Mouse (Mus musculus) lung, postnatal 10 days (tissue): ENCODE results near the gene Ppp3ca.

ENCODE experiments used
- DNase-seq: peaks from one replicate; pipeline ENCODE4 v3.0.0; 2021

The Ppp3ca gene

DNA sequence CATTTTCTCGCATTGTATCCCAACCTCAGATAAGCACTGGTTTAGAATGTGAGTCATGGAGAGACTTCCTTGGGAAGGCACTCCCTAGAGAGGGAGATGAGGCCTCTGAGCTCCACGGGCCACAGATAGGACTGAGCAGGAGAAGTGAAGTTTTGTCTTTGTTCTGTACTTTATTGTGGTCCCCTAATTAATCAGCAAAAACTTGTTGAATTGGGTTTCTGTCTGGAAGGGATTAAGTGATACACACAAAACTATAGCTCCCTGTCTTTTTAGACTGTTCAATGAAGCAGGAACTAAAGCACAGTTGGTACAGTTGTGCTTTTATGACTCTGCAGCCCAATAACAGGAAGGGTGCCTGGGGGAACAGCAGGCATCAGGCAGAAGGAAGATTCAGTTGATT, 95.6 kb downstream of the Ppp3ca start:
- DNase-seq: no peak

DNA sequence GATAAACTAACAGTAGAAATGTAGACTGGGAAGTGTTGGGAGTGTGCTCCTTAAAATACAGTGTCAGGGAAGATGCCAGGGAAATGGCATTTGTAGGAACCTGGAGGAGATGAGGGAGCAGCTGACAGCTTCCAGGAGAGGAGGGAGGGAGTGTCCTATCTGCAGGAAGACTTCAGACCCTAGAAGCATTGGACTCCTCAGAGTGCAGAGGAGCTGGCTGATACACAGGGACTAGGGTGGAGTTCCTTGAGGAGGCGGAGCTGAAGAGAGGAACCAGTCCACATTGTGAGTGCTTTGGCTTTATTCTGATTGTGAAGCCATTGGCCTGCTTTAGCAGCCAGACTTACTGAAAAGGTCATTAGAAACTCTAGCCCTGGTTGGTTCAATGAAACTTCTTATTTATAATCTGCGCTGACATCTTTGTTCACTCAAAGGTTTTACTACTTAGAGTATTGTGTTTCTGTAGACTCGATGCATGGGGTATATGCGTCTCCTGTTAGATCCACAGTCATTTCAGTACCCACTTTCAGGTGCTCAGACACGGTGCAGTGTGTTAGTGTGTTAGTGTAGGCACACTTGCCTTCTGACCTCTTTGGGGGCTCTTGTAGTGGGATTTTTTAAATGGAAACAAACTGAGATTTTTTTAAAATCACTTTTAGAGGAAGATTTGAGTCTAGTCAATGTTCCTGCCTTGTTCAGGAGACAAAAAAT, 99.0 kb downstream of the Ppp3ca start:
- DNase-seq: peak; percentile 11

DNA sequence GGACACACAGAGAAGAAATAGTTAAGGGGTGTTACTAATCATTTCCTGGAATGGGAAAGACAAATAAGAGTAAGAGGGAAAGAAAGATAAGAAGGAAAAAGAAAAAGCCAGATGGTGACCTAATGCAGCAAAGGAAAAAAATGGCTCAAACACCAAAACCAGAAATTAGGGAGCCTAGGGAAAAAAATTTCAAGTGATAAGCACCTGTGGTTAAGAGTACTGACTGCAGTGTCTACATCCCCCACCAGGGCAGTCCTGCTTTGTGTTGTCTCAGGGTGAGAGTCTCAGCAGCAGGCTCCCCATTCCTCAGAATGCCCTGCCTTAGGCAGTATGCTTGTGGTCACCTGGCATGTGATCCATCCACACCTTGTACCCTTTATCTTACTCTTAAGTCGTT, 99.6 kb downstream of the Ppp3ca start:
- DNase-seq: no peak

DNA sequence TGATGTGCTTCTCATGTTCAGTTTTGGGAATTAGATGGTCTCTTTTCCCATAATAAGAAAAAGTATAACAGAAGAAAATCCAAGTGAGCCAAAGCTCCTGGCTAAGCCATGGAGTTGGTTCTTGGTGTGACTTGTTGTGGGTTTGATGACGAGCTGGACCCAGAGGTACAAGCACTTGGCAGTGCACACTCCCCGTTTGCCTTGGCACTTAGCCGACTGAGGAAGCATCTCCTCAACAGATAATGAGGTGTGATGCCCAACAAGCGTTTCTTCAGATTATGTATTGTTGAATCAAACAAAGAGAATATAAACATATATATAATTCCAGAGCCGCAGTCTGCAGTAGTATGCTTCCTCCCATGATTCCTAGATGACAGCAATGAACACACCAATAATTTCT, 101.8 kb downstream of the Ppp3ca start:
- DNase-seq: peak; percentile 40

DNA sequence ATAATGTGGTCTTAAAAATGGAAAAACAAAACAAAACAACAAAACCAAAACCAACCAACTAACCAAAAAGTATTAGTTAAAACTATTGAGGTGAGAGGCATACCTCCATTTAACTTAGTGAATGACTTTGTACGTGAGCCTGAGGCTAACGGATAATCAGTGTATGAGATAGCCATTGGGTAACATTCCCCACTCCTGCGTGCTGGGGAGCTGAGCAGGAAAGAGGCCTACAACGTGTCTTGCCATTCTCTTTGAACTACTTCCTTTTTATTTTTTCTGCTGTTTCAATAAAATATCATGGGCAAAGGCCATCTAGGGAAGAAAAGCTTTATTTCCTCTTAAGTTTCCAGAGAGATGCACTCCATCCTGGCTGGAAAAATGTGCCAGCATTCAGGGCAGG, 103.3 kb downstream of the Ppp3ca start:
- no peak for DNase-seq

DNA sequence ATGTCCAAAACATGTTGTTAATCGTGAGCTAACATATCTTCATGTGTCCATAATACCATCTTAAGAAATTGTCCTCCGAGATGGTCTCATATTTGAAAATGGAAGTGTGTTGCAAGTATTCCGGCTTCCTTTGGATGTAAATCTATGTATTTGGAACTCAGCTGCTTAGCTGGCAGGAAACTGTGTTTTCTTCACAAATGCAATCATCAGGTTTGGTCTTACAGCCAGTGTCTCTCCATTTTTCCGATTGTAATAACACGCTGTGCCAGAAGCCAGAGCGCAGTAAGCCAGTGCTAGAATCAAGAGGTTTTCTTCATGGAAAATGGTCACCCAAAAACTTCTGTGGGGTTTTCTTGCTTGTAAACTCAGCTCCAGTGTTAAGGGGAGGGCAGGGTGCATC, 104.3 kb downstream of the Ppp3ca start:
- no peak for DNase-seq

DNA sequence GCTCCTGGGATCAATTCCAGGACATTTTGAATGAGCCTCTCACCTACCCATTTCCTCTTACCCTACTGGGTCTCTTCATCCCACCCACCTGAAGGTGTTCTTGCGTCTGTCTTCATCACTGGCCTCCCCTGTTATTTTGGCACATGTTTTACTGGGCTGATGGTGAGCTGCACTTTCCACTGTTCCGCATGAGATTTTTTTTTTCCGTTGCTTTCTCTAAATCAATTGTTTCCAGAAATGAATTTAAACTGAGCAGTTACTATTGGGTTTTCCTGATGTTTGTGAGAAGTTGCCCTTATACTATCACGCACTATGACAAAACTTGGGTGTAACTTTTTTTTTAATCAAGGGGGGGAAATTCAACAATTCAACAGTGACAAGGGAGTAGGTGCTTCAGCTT, 106.6 kb downstream of the Ppp3ca start:
- DNase-seq: no peak

DNA sequence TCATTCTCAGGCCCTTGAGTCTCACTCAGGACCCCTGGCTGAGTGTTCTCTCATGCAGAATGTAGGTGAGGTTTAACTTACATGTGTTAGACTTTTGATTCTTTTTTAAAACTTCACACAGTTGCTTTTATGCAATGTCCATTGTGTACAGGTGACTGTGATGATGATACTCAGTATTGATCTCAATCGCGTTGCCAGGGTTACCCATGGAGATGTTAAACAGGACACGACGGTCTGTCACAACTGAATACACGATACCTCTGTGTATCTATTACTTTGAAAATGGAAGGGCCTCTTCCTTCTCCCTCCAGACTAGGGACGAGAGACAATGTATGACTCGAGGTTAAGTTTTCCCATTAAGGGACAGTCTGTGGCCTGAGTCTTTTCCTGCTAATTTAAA, 107.5 kb downstream of the Ppp3ca start:
- no peak for DNase-seq

DNA sequence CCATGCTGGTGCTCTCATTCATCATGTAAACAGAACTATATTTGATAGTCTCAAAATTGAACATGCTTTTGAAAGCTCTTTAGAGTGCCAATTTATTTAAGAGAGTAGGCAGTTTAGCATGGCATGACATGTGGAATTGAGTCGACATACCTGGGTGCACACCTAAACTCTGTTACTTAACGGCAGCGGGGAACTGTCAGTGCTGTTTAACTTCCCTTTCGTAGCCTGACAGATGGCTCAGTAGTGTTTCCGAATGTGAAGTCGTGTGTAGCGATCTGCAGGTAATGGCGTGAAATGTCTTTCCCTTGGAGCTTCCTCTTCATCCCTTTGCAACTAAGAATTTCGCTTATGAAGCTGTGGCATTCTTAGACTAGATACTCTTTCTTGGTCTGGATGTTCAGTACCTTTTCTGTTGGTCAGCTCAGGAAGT, 107.9 kb downstream of the Ppp3ca start:
- DNase-seq: no peak

DNA sequence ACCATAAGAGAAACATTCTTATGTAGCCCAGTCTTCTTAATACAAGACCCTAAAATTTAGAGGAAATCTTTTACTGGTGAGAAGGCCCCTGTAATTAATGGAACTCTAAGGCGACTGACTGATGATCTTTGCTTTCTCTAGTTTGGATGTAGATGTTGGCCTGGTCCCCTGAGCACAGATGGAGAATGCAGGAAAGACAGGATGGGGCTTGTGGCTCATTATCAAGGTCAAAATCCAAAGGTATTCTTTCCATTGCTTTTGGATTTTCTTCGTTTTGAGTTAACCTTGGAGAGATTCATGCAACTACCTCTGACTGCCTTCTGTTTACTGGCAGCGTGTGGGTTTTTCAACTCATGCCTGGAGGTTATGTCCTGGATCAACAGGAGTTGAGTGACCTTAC, 110.4 kb downstream of the Ppp3ca start:
- no peak for DNase-seq

DNA sequence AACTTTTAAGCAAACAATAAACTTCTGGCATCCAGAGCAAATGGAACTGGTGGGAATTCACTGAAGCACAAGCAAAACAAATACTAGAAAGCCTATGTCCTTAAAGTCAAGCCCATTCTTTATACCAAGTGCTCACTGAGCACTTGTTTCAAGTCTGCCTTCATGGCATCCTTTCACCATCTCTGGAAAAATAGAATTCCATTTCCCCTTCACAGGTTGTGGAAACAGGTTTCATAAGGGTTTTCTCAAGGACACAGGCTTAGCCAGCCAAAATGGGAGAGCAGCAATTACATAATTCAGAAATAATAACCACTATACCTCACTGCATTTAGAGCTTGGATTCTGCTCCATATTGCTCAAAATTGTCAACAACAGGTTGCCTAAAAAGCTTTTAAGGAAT, 112.1 kb downstream of the Ppp3ca start:
- DNase-seq: no peak

DNA sequence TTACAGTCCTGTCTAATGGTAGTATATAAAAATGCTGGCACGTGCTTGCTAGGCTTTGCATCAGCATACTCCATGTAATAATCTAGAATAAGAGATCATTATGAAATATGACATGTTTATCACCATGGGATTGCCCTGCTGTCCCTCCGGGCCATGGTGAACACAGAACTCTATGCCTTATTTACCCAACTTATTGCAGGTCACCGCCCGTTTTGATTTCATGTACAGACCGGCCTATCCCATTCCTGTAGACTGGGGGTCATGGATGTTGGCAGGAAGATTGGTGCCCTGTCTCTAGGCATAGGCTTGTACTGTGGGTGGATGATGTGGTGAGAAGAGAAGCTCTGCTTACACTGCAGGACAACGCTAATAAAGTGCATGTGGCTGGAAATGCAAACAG, 115.8 kb downstream of the Ppp3ca start:
- DNase-seq: no peak

DNA sequence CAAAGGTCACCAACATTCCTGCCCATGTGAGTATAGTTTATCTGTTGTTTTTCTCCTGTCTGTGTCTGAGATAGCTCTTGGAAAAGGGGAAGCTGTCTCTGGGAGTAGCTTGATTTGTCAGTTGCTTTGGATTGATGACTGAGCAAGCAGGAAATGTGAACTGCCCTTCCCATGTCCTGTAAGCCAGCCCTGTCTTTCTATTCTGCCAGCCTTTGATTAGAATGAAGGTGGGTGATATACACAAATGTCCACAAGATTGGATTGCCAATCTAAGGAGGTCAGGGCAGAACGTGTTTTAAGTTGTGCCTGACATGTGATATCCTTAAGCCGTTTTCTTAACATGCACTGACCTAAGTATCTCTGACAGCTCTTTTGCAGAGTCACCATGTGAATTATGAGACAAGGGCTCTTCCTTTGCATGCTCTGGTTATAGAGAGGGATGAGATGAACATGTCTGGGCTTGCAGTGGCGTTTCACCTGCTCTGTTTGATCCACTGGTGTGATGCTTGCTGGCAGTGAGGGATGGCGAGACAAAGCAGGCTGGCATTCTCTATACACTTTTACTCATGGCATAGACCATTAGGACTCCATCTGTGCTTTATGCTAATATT, 120.4 kb downstream of the Ppp3ca start:
- no peak for DNase-seq

DNA sequence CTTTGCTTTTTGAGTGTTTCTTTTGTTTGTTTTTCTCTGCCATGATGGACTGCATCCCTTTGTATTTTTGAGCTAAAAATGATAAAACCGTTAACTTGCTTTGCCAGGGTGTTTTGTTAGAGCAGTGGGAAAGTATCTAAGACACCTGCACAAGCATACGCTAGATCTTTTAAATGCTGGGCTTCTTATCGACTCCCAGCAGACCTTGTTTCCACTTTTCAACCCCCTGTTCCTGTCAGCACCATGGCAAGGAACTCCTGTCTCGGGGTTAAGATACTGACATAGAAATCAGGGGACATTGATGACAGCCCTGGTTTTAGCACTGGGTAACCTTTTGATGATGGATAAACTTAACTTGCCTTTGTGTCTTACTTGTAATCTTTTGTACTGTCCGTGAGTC, 121.5 kb downstream of the Ppp3ca start:
- no peak for DNase-seq

DNA sequence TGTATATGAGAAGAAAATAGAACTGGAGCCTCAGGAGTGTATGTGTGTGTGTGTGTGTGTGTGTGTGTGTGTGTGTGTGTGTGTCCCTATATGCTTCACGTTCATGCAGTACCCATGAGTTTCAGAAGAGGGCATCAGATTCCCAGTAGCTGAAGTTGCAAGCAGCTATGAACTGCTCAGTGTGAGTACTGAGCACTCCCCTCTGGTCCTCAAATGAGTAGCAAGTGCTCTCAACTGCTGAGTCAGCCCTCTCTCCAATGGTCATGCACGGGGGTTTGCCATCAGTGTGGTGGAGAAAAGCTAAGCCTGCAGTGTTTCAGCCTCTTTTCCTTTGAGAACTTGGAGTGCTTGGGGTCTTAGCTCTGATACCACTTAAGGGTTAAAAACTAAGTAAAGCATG, 122.0 kb downstream of the Ppp3ca start:
- no peak for DNase-seq

DNA sequence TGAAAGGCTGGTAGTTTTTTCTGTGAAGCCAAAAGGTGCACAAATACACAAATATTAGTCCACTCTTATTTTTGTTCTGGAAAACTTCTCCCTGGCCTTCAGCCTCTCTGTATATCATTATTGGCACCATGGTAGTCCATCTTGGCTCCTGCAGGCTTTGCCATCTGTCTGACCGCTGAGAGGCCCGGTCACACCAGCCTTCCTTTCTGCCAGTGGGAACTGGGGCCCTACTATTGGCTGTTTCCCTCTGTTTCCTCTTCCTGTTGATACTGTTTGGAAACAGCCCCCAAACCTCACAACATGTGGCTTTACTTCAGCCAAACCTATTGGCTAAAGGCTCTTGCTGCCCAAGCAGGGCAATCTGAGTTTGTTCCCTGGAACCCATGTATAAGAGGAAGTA, 123.5 kb downstream of the Ppp3ca start:
- DNase-seq: no peak

DNA sequence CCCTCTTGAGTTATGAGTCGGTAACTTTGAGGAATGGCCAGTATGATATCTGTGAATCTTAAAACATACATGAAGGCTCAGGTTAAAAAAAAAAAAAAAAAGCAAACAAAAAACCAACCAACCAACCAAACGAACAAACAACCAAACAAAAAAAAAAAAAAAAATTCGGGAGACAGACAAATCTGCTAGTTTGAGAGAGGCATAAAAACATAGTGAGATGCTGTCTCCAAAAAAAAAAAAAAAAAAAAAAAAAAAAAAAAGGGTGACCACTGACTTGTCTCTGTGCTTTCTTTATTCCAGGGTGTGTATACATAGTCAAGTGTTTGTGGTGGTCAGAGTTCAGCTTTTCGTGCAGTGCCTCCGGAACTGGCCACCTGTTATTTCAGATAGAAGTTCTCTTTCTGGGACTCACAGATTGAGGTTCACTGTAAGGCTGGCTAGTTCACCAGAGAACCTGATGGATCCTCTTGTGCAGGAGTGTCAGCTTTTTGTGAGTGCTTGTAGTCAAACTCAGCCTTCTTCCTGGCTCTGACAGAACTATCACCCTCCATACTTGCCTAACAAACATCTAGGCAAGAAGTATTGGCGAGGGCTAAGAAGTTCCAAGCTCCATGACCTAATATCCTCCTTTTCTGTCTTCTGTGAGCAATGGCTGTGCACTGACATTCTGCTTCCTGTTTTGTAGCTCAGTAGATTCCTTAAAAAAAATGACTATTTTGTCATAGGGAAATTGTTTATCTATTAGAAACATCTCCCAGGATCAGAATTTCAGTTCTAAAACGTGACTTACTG, 124.7 kb downstream of the Ppp3ca start:
- no peak for DNase-seq

DNA sequence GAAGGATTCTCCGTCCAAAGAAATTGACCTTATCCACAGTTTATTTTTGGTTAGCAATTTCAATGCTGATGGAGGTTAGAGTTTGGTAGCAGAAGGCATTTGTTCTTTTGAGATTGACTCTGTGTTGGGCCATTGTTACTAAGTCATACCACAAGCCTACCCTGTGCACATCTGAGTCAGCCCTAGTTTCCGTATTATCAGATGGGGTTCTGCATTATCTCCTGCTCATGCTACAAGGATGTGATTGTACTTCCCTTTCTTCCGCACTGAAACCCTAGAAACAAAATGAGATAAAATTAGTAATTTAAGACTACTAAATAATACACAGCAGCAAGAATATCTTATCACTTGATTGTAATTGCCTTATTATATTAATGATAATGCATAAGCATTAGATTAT, 129.0 kb downstream of the Ppp3ca start:
- DNase-seq: no peak

DNA sequence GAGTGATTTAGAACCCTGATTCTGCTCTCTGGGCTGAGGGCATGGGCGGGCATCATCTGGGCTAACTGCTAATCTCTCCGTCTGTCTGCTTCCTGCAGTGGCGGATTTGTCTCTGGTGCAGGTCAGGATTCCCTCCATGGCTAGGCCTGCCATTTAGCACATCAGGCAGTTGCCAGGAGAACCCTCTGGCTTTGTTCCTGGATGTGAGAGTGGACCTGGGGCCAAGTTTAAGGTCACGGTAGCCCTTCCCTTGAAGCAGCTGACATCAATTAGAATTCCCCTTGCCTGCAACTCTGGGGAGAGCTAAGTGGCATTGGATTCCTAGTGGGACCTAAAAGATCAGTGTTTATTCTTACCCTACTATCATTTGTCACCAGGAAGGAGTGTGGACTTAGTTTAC, 132.7 kb downstream of the Ppp3ca start:
- DNase-seq: no peak

DNA sequence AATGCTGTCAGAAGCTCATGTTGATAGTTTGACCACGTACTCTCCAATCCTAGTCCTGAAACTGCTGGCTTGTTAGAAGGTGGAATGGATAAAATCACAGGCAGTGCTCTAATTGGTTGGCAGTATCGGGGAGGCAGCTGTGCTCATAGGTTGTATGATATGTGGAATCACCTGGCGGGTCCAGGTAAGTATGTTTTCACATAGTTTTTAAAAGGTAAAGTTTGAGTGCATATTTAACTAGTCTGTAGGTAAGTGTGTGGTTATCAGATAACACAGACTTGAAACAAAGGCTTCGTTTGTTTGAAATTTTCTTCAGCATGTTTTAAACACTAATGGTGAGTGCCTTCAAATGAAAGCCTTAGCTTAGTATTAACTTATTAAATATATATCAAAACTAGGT, 136.0 kb downstream of the Ppp3ca start:
- no peak for DNase-seq

DNA sequence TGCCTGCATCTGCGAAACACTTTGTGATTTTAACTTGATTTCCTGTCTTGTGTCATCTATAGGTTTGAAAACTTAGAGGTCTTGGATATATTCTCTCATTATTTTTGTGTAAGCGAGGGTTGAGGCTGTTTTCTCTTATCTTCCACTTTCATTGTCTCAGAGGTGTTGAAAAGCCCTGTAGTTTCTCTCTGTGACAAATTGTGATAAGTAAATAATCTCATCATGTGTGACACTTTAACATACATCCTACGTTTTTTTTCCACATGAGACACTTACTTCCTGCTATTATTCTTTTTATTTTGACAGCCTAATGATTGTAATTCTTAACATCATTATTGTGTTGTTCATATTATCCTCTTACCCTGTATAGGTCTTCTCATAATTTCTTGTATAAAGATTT, 140.3 kb downstream of the Ppp3ca start:
- DNase-seq: no peak

DNA sequence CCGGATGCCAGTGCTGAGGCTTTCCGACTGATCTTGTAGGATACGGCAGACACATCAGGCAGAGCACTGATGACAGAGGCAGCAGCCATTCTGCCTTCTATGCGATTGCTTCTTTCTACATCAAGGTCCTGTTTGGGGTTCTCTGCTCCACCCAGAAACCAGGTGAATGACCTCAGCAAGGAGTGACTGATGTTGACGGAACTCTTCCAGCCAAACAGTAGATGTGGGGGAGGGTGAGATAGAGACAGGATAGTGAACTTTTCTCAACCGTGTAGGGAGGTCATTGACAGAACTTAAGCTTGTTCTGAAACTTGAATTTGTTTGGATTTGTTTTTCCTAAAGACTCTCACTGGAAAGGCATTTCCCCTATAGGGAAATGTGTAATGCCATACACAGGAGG, 142.2 kb downstream of the Ppp3ca start:
- no peak for DNase-seq

DNA sequence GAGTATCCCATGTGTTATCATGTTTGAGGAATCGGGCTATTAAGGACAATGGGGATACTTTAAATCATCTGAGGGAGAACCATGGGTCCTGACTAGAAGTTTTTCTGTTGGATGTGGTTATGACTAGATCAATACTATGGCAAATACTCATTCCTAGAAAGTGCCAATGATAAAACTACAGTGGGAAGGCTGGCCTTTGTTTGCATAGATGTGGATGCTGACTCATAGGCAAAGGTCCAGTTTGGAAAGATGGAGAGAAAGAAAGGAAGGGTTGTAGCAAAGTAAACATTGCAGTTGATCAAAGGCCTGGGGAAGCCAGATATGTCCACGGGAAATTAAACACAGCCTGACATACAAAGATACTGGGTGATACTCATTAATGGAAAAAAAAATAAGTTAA, 142.9 kb downstream of the Ppp3ca start:
- DNase-seq: no peak

DNA sequence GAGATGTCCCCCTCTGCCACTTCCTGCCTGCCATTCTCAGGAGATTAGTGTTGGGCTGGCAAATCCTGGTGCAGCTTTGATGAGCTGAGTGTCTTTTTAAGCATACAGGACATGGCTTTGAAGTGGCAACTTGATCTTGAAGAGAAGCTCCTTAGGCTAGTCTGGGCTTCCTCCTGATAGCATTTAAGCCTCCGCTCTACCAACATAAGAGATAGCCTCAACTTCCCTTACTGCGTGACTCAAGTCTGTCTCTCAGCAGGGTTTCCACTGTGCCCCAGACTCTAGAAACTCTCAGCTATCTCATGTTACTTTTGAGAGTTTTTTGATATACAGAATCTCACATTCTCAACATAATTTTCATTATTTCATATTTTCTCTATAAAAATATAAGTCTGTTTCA, 144.0 kb downstream of the Ppp3ca start:
- no peak for DNase-seq
